Mouse (Mus musculus) colon, adult 2 months (tissue): ENCODE measurements around the gene Olfr558. TPM values are rescaled to one million over a fixed set of nuclear protein-coding genes. Genes with fewer than 3 reads are reported as not detected.

Source experiments
- polyA plus RNA-seq: library from polyadenylated mRNA; depleted of rRNA; stranded (reverse); fragments of >200 nt; gene quantifications from 2 replicates; pipeline ENCODE4 v1.2.3, GENCODE M21; 2012; rRNA removed

Gene Olfr558
- 0.90 and 1.6 TPM in 2 replicates for polyA plus RNA-seq

GRCm38 (mm10) chr7:102701915-102702314, at the start of gene Olfr558:
Olfr558 (plus strand) TSS chr7:102702215.

GRCm38 (mm10) chr7:102658523-102658922, 43.5 kb upstream of the Olfr558 start, which contains the start of gene Olfr555:
Olfr555 (plus strand) TSS chr7:102658823.

GRCm38 (mm10) chr7:102664599-102664998, 37.4 kb upstream of the Olfr558 start, which contains the start of gene Olfr556:
Olfr556 (plus strand) TSS chr7:102664899.

DNA sequence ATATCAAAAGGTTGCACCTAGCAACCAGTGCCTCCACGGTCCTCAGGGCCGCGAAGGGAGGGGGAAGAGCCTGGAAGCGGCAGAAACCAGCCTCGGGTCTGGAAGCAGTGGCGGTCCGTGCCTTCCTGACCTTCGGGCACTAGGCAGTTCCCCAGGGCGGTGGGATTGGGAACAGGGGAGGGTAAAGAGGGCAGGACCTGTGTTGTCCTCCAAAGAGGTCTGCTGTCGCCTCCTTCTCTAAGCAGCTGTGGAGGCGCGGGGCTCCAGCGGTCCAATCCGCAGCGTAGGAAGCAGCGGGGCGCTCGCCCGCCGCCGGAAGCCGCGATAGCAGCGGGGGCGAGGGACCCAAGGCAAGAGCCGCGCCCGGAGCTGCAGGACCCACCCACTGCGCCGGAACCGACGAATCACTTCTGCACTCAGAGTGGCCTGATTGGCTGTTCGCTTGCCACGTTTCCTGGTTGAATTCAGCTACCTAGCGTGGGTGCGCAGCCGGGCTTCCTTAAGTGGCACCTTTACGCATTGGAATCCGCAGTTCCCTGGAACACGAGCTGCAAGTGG, 15.0 kb upstream of the Olfr558 start, which contains the start of gene Trim68:
Trim68 (minus strand) TSS at position 384 of the 558 bp plus-strand sequence.

GRCm38 (mm10) chr7:102695358-102696125, 6.5 kb upstream of the Olfr558 start, which contains the start of gene Olfr557:
Olfr557 (plus strand) TSS chr7:102695910.

GRCm38 (mm10) chr7:102718970-102719369, 17.0 kb downstream of the Olfr558 start, which contains the start of gene Olfr33:
Olfr33 (minus strand) TSS chr7:102719070.

DNA sequence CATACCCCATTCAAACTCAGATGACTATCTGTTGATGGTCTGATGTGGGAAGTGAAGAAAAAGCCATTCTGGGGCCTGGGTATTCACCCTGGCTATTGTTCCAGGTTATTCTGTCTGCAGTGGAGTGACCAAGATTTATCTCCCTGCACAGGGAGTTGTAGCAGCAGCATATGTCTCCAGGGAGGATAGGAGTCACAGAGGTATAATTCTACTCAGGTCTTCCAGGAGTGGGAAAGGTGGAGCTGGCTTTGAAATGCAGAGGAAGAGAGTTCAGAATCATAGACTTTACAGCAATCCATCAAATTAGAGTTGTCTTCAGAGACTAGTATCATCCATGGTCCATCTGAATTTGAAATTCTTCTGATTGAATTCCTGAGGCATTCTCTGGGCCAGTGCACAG, 25.4 kb downstream of the Olfr558 start, which contains the start of gene Olfr559:
Olfr559 (minus strand) TSS at position 101 of the 400 bp plus-strand sequence.

GRCm38 (mm10) chr7:102759266-102759665, 57.3 kb downstream of the Olfr558 start, which contains the start of the genes Olfr560 and Olfr78:
Olfr560 (minus strand) TSS chr7:102759366.
Olfr78 (minus strand) TSS chr7:102759471.

Other genes with a start within 250 kb of the Olfr558 start
- gene Olfr543, start 220.5 kb upstream of the Olfr558 start, polyA plus RNA-seq = not detected in 2 replicates
- not detected in 2 replicates for gene Olfr544, start 213.9 kb upstream of the Olfr558 start, polyA plus RNA-seq
- not detected in 2 replicates for gene Olfr545, start 202.6 kb upstream of the Olfr558 start, polyA plus RNA-seq
- not detected in 2 replicates for gene Olfr547, start 167.5 kb upstream of the Olfr558 start, polyA plus RNA-seq
- not detected in 2 replicates for gene Olfr548-ps1, start 161.3 kb upstream of the Olfr558 start, polyA plus RNA-seq
- not detected in 2 replicates for gene Olfr549, start 152.3 kb upstream of the Olfr558 start, polyA plus RNA-seq
- gene Trim21, start 136.7 kb upstream of the Olfr558 start, polyA plus RNA-seq = 3.3 and 3.5 TPM in 2 replicates
- gene Olfr550, start 130.8 kb upstream of the Olfr558 start, polyA plus RNA-seq = 0.32 TPM in 1 of 2 replicates, not detected in the other
- not detected in 2 replicates for gene Olfr551, start 110.3 kb upstream of the Olfr558 start, polyA plus RNA-seq
- gene Olfr552, start 104.4 kb upstream of the Olfr558 start, polyA plus RNA-seq = not detected in 2 replicates
- not detected in 2 replicates for gene Olfr553, start 84.0 kb upstream of the Olfr558 start, polyA plus RNA-seq
- gene Olfr554, start 63.8 kb upstream of the Olfr558 start, polyA plus RNA-seq = not detected in 2 replicates
- gene Olfr555, start 43.4 kb upstream of the Olfr558 start, polyA plus RNA-seq = not detected in 2 replicates
- gene Olfr556, start 37.3 kb upstream of the Olfr558 start, polyA plus RNA-seq = not detected in 2 replicates
- 10.8 and 13.9 TPM in 2 replicates for gene Trim68, start 14.9 kb upstream of the Olfr558 start, polyA plus RNA-seq
- gene Olfr557, start 6.3 kb upstream of the Olfr558 start, polyA plus RNA-seq = not detected in 2 replicates
- gene Olfr33, start 16.9 kb downstream of the Olfr558 start, polyA plus RNA-seq = 0.12 and 0.20 TPM in 2 replicates
- not detected in 2 replicates for gene Olfr559, start 25.3 kb downstream of the Olfr558 start, polyA plus RNA-seq
- gene Olfr560, start 57.2 kb downstream of the Olfr558 start, polyA plus RNA-seq = 0.14 and 0.16 TPM in 2 replicates
- gene Olfr78, start 57.3 kb downstream of the Olfr558 start, polyA plus RNA-seq = 7.7 and 9.7 TPM in 2 replicates
- not detected in 2 replicates for gene Olfr561, start 69.0 kb downstream of the Olfr558 start, polyA plus RNA-seq
- not detected in 2 replicates for gene Olfr564, start 101.3 kb downstream of the Olfr558 start, polyA plus RNA-seq
- not detected in 2 replicates for gene Olfr566, start 156.6 kb downstream of the Olfr558 start, polyA plus RNA-seq
- not detected in 2 replicates for gene Olfr568, start 174.9 kb downstream of the Olfr558 start, polyA plus RNA-seq
- not detected in 2 replicates for gene Olfr569, start 188.7 kb downstream of the Olfr558 start, polyA plus RNA-seq
- gene Olfr570, start 192.4 kb downstream of the Olfr558 start, polyA plus RNA-seq = not detected in 2 replicates
- not detected in 2 replicates for gene Olfr571, start 215.3 kb downstream of the Olfr558 start, polyA plus RNA-seq
- gene Olfr572, start 222.2 kb downstream of the Olfr558 start, polyA plus RNA-seq = not detected in 2 replicates
- gene Olfr573-ps1, start 240.4 kb downstream of the Olfr558 start, polyA plus RNA-seq = not detected in 2 replicates
- gene Olfr574, start 246.3 kb downstream of the Olfr558 start, polyA plus RNA-seq = not detected in 2 replicates